Mouse (Mus musculus): Measurements from ENCODE around the gene Eml2. TPM values are rescaled to one million over a fixed set of nuclear protein-coding genes. Genes with fewer than 3 reads are reported as not detected.

The Eml2 gene
- polyA plus RNA-seq, 1 experiment from 2014 or later = 6.8 TPM

DNA sequence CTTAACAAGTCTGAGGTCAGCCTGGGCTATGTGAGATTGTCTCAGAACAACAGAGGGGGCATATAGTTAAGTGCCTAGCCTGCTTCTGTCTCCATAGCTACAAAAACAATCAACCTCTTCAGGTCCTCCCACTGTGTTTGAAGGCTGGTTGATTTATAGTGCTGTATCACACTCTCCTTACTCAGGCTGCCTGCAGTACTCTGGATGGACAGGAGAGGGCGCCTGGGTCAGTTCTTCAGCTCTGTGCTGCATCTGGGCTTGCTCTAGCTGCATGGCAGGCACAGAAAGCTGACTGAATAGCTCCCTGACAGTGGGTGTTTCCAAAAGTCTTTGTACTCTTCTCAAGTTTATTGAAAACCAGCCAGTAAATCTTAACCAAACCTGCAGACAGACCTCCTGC, 63.2 kb downstream of the Eml2 start:
- WGBS = 0% methylated on average over 1 of the region's 1 CpGs
- ATAC-seq (ENCODE audit: low read depth) = peak; percentile 89
- peak overlapping the region; percentile 15; the same call in 1 of the 2 replicates for H3K27ac ChIP-seq (replicated peaks)

DNA sequence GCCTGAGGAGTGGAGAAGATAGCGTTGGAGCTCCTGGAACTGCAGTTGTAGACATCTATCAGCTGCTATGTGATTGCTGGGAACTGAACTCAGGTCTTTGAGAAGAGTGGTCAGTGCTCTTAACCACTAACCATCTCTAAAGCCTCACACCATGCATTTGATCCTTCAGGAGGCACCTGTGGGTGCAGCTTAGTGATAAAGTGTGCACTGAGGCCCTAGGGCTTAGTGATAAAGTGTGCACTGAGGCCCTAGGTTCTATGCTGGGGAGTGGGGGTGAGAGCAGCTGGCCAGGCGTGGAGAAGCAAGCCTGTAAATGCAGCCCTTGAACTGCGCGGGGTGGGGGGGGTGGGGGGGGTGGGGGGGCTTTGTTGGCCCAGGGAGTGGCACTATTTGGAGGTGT, 63.8 kb downstream of the Eml2 start:
- H3K9me3 ChIP-seq = no peaks in the 10 kb centered on the region
- no peak for ATAC-seq (ENCODE audit: low read depth)
- H3K4me3 ChIP-seq = no peak overlapping the region
- 63% methylated on average over 4 of the region's 4 CpGs for WGBS
- peaks cover 5% of the 10 kb centered on the region; the same call in 1 of the 2 replicates for H3K36me3 ChIP-seq
- H3K27me3 ChIP-seq = no peaks in the 10 kb centered on the region
- 0 out of 2 replicates have a peak overlapping the region, but pooled peaks have one; percentile 15 for H3K27ac ChIP-seq (replicated peaks)
- no peak overlapping the region for H3K9ac ChIP-seq
- H3K4me1 ChIP-seq (replicated peaks) = peaks cover 17% of the 10 kb centered on the region
- no peak overlapping the region for H3K4me2 ChIP-seq

More for the DNA sequence above, 63.2 kb downstream of the Eml2 start:
- no peak overlapping the region for H3K4me2 ChIP-seq
- peaks cover 17% of the 10 kb centered on the region for H3K4me1 ChIP-seq (replicated peaks)
- H3K27me3 ChIP-seq = no peaks in the 10 kb centered on the region
- H3K9me3 ChIP-seq = no peaks in the 10 kb centered on the region
- H3K4me3 ChIP-seq = no peak overlapping the region
- no peaks in the 10 kb centered on the region for H3K36me3 ChIP-seq
- no peak overlapping the region for H3K9ac ChIP-seq

DNA sequence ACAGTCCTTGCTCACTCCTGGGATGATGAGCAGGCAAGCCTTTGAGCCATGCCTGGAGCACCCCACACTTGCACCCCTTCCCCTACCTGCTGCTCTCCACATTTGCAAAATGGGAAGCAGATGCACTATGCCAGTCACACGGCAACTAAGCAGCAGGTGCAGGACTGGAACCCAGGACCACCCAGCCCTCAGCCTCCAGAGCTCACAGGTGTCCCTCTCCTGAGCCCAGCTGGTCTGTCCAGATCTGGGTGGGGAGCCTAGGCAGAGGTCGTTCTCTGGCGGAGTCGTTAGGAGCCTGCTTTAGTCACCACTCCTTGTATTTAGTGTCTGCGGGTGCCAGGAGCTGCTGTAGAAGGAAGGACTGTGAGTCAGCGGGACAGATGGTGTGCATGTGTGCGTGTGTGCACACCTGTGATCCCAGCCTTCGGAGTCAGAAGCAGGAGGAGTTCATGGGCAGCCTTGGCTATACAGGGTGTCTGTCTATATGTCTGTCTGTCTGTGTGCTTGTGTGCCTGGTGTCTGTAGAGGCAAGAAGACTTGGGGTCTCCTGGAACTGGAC, 64.8 kb downstream of the Eml2 start:
- H3K27ac ChIP-seq (replicated peaks) = no peak overlapping the region
- H3K4me1 ChIP-seq (replicated peaks) = peaks cover 14% of the 10 kb centered on the region
- H3K27me3 ChIP-seq = no peaks in the 10 kb centered on the region
- H3K9ac ChIP-seq = 0 out of 2 replicates have a peak overlapping the region, but pooled peaks have one; percentile 1
- no peak for ATAC-seq (ENCODE audit: low read depth)
- no peak overlapping the region for H3K4me2 ChIP-seq
- no peaks in the 10 kb centered on the region for H3K9me3 ChIP-seq
- 91% methylated on average over 8 of the region's 8 CpGs for WGBS
- peaks cover 15% of the 10 kb centered on the region for H3K36me3 ChIP-seq
- no peak overlapping the region for H3K4me3 ChIP-seq

DNA sequence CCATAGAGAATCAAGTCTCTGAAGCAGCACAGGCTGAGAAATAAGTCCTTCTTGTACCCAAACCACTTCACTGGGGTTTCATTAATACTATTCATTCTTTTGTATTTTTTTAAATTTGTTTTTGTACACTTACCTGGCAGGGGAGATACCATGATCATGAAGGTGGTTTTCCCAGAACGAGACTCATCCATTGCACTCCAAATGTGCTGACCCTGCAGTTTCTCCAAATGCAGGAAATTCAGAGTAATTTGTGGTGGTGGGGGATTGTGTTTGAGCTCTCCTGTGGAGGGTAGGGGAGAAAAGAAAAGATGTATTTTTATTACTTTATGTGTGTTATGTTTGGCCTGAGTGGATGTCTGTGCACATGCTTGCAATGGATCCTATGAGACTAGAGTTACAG, 65.8 kb downstream of the Eml2 start:
- no peak overlapping the region for H3K4me3 ChIP-seq
- no peak overlapping the region for H3K9ac ChIP-seq
- no peak overlapping the region for H3K4me2 ChIP-seq
- H3K27ac ChIP-seq (replicated peaks) = no peak overlapping the region
- peaks cover 8% of the 10 kb centered on the region; the same call in 1 of the 2 replicates for H3K4me1 ChIP-seq (replicated peaks)
- H3K36me3 ChIP-seq = peaks cover 23% of the 10 kb centered on the region
- 90% methylated on average over 1 of the region's 1 CpGs for WGBS
- H3K9me3 ChIP-seq = no peaks in the 10 kb centered on the region
- ATAC-seq (ENCODE audit: low read depth) = no peak
- H3K27me3 ChIP-seq = no peaks in the 10 kb centered on the region

DNA sequence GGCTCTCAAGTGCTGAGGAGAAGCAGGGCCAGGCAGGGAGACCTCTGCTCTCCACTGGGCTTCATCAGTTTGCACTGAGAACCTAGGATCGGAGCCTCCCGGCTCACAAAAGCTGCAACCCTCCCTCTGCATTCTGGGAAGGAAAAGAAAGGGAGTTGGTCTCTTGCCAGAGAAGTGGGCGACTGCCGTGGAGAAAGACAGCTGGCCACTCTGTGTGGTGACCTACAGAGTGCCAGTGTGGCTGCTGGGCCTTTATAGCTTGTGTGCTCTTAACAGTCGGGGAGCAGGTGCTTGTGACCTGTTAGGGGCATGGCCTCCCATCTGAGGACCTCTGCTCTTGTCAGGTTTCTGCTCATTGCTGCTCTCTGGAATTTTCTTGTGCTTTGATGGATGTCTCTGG, 67.6 kb downstream of the Eml2 start:
- Histone ChIP-seq H3K4me3 (no peak overlapping the region), H3K4me2 (no peak overlapping the region), H3K9ac (0 out of 2 replicates have a peak overlapping the region, but pooled peaks have one; percentile 38), H3K27me3 (no peaks in the 10 kb centered on the region), H3K9me3 (no peaks in the 10 kb centered on the region), H3K4me1 (replicated peaks) (peaks cover 8% of the 10 kb centered on the region; the same call in 1 of the 2 replicates), H3K36me3 (peaks cover 32% of the 10 kb centered on the region), H3K27ac (replicated peaks) (no peak overlapping the region)
- WGBS = 69% methylated on average over 5 of the region's 5 CpGs
- no peak for ATAC-seq (ENCODE audit: low read depth)

DNA sequence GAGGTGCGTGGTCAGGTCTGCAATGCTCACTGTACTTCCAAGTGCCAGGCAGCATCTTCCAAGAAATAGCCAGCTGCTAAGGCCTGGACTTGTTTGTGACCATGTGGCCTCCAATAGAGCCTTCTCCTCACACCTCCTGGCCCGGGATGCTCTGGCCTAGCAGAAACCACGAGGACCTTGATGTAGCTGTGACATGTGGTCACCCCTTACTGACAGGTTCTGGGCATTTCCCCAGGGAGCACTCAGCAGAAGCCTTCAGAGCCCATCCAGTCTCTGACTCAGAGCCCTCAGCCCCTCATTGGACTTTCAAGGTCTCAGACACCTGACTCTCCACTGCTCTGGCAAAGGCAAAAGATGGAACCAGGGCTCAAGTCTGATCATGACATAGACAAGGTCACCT, 68.9 kb downstream of the Eml2 start:
- Histone ChIP-seq H3K4me2 (no peak overlapping the region), H3K27me3 (no peaks in the 10 kb centered on the region), H3K36me3 (peaks cover 32% of the 10 kb centered on the region), H3K9ac (no peak overlapping the region), H3K27ac (replicated peaks) (no peak overlapping the region), H3K4me3 (no peak overlapping the region), H3K9me3 (no peaks in the 10 kb centered on the region), H3K4me1 (replicated peaks) (no peaks in the 10 kb centered on the region; the same call in 1 of the 2 replicates)
- no peak for ATAC-seq (ENCODE audit: low read depth)
- WGBS = 82% methylated on average over 3 of the region's 3 CpGs

DNA sequence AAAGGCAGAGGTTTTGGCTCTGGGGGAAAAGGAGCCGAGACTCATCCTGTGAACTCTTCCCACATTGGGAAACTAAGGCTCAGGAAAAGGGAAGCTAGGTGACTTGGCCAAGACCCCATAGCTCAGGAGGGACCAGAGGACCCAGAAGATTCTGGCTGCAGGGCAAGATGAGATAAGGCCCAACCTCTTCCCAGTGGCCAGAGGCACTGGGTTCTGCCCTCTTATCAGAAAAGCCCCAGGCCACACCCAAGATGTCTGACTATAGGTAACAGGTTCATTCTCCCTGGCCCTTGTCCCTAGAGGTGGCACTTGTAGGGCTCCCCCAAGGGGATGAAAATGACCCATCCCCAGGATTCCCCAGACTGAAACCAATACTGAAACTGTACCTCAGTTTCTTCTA, 70.6 kb downstream of the Eml2 start:
- no peaks in the 10 kb centered on the region for H3K27me3 ChIP-seq
- peaks cover 32% of the 10 kb centered on the region for H3K36me3 ChIP-seq
- ATAC-seq (ENCODE audit: low read depth) = no peak
- H3K4me1 ChIP-seq (replicated peaks) = no peaks in the 10 kb centered on the region; the same call in 1 of the 2 replicates
- no peak overlapping the region for H3K9ac ChIP-seq
- no peak overlapping the region for H3K27ac ChIP-seq (replicated peaks)
- 100% methylated on average over 1 of the region's 1 CpGs for WGBS
- no peaks in the 10 kb centered on the region for H3K9me3 ChIP-seq
- no peak overlapping the region for H3K4me2 ChIP-seq
- no peak overlapping the region for H3K4me3 ChIP-seq

DNA sequence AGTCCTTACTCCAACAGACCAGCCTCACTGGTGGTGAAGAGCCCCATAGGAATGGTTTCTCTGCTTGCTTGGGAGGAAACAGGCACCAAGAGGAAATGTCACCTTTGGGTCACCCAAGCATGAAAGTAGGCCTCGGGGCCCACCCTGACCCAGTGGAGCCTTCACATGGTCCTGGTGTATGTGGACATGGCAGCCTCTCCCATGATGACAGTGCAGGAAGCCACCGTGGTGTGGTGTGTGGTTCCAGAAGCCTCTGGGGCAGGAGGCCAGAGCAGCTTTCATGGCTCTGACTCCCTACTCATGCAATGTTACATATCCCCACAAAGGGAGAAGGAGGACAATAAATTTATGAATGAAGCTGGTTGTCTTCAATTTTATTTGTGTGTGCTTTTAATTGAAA, 71.3 kb downstream of the Eml2 start:
- ATAC-seq (ENCODE audit: low read depth) = no peak
- H3K4me1 ChIP-seq (replicated peaks) = no peaks in the 10 kb centered on the region; the same call in 1 of the 2 replicates
- WGBS = 93% methylated on average over 2 of the region's 2 CpGs
- H3K9me3 ChIP-seq = no peaks in the 10 kb centered on the region
- H3K4me3 ChIP-seq = no peak overlapping the region
- H3K27me3 ChIP-seq = no peaks in the 10 kb centered on the region
- no peak overlapping the region for H3K27ac ChIP-seq (replicated peaks)
- H3K36me3 ChIP-seq = peaks cover 32% of the 10 kb centered on the region
- H3K9ac ChIP-seq = no peak overlapping the region
- no peak overlapping the region for H3K4me2 ChIP-seq

DNA sequence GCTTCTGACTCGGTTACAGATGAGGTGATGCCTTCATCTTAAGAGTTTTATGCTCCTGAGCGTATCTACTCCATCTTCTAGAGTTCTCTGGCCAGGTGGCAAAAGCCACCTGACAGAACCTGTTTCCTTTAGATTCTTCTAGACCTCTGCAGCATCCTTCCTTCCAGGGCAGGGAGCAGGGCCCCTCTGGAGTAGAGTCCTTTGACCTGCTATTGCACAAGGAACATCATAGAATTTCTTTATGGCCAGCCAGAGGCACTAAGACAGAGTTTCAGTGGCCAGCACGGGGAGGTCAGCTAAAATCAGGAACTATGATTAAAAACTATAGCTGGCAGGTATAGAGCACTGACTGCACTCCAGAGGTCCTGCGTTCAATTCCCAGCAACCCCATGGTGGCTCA, 75.9 kb downstream of the Eml2 start:
- no peaks in the 10 kb centered on the region for H3K27me3 ChIP-seq
- no peak overlapping the region for H3K4me3 ChIP-seq
- 85% methylated on average over 4 of the region's 4 CpGs for WGBS
- H3K9me3 ChIP-seq = no peaks in the 10 kb centered on the region
- no peak overlapping the region for H3K4me2 ChIP-seq
- H3K4me1 ChIP-seq (replicated peaks) = no peaks in the 10 kb centered on the region
- no peak for ATAC-seq (ENCODE audit: low read depth)
- no peak overlapping the region for H3K9ac ChIP-seq
- H3K27ac ChIP-seq (replicated peaks) = no peak overlapping the region
- peaks cover 30% of the 10 kb centered on the region for H3K36me3 ChIP-seq

DNA sequence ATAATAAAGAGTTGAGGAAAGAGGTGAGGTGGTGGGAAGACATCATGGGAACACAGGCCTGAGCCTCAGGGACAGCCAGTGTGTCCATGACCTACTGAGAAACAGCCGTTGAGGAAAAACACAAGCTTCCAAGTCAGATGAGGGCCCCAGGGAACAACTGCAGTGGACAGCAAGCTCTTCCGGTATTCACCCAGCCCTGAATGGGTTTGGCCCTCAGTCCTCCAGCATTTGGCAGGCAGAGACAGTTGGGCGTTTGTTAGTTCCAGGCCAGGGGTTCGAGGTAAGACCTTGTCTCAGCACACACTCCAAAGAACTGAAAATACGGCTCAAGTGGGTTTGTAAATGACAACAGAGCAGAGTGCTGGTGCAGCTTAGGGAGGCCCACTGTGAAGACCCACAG, 77.2 kb downstream of the Eml2 start:
- no peaks in the 10 kb centered on the region for H3K9me3 ChIP-seq
- no peak overlapping the region for H3K27ac ChIP-seq (replicated peaks)
- no peaks in the 10 kb centered on the region for H3K27me3 ChIP-seq
- H3K4me3 ChIP-seq = no peak overlapping the region
- WGBS = 65% methylated on average over 5 of the region's 5 CpGs
- peaks cover 36% of the 10 kb centered on the region for H3K36me3 ChIP-seq
- no peak overlapping the region for H3K4me2 ChIP-seq
- H3K9ac ChIP-seq = no peak overlapping the region
- ATAC-seq (ENCODE audit: low read depth) = no peak
- H3K4me1 ChIP-seq (replicated peaks) = 0 out of 2 replicates have a peak, but pooled peaks cover 4% of the 10 kb centered on the region

DNA sequence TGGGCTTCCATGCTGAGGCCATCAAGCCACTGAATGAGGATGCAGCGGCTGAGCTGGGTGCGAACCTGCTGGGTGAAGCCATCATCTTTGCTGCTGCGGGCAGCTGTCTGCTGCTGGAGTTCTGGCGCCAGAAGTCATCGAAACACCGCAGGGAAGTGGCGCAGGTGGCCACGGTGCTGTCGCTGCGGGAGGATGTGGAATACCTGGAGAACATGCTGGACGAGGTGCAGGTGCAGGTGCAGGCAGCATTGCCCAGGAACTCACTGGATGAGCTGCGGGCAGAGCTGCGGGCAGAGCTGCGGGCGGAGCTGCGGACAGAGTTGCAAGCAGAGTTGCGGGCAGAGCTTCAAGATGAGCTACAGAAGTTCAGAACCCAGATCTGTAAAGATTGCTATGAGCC, 79.2 kb downstream of the Eml2 start:
- no peak for ATAC-seq (ENCODE audit: low read depth)
- Histone ChIP-seq H3K36me3 (peaks cover 55% of the 10 kb centered on the region), H3K4me3 (no peak overlapping the region), H3K27me3 (no peaks in the 10 kb centered on the region), H3K4me2 (no peak overlapping the region), H3K4me1 (replicated peaks) (0 out of 2 replicates have a peak, but pooled peaks cover 4% of the 10 kb centered on the region), H3K9ac (no peak overlapping the region), H3K27ac (replicated peaks) (no peak overlapping the region), H3K9me3 (no peaks in the 10 kb centered on the region)
- 87% methylated on average over 17 of the region's 17 CpGs for WGBS
